Mouse (Mus musculus) testis, adult 2 months (tissue): ENCODE data around the gene Mip.

ENCODE experiments used
- CTCF ChIP-seq: fragments of 200-500 bp; IDR thresholded peaks from 2 replicates; pipeline ENCODE4 v1.5.1; 2012; ENCODE audit warnings: low read depth, mild to moderate bottlenecking, inconsistent platforms, low read length, moderate library complexity; ENCODE audit not compliant: control insufficient read depth, insufficient read depth, insufficient replicate concordance
- POLR2A ChIP-seq: fragments of 200-500 bp; IDR thresholded peaks from 2 replicates; pipeline ENCODE4 v1.6.1; 2012; ENCODE audit warnings: low read depth, mild to moderate bottlenecking, inconsistent platforms, low read length, moderate library complexity; ENCODE audit not compliant: control insufficient read depth

GRCm38 (mm10) chr10:128225064-128225463, 574 bp upstream of the Mip start:
- TF ChIP-seq CTCF (no peak), POLR2A (no peak)
